Comparison of ENCODE assay signal across 17 mouse cellular contexts in the genomic region with DNA sequence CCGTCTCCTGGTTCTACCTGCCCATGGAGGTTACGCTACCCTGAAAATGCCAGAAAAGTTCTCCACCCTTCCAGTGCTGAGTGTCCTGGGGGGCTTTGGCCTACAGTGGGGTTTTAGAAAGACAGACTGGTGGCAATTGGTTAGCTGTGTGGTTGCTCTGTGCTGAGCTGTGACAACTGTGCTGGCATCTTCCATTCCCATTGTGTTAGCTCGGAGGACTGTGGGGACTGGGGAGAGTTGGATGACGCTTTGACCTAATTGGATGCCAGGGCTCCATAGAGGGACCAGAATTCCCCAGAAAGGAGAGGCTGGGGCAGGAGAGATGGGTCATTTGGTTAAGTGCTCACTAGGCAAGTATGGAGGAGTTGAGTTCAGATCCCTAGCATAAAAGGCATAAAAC. TPM values are rescaled to one million over a fixed set of nuclear protein-coding genes. Genes with fewer than 3 reads are reported as not detected.
"Had no signal": no experiment of that assay in that cellular context is flagged by ENCODE, and none has a peak within 500 bp of the region (broad histone marks: within the 10 kb centered on the region; RNA-seq: fewer than 3 reads in every experiment).

No protein-coding gene starts in this region.

- H3K9me3 ChIP-seq: kidney, embryonic 15.5 days; limb, embryonic 12.5 days; liver, embryonic 15.5 days; megakaryocyte, embryonic 14.5 days; midbrain, embryonic 15.5 days; neural tube, embryonic 12.5 days had no signal

- H3K9ac ChIP-seq: kidney, embryonic 15.5 days; limb, embryonic 12.5 days; liver, embryonic 15.5 days; midbrain, embryonic 15.5 days; neural tube, embryonic 12.5 days had no signal

- H3K4me2 ChIP-seq: kidney, embryonic 15.5 days; limb, embryonic 12.5 days; liver, embryonic 15.5 days; midbrain, embryonic 11.5 days; midbrain, embryonic 15.5 days; neural tube, embryonic 12.5 days had no signal

- DNase-seq: kidney, adult 2 months; kidney, postnatal 14 days; layer of hippocampus, postnatal 36 days; liver; lung, adult 2 months; spleen, adult 18-20 months; thymus, adult 18-20 months; thymus, postnatal 14 days had no signal

- H3K4me3 ChIP-seq: kidney, embryonic 15.5 days; limb, embryonic 12.5 days; liver, embryonic 15.5 days; midbrain, embryonic 15.5 days; neural tube, embryonic 12.5 days had no signal

- H3K27me3 ChIP-seq: kidney, embryonic 15.5 days; limb, embryonic 12.5 days; liver, embryonic 15.5 days; megakaryocyte, embryonic 14.5 days; midbrain, embryonic 15.5 days; neural tube, embryonic 12.5 days had no signal

- ATAC-seq: midbrain, embryonic 15.5 days had no signal

- H3K27ac ChIP-seq: liver, embryonic 15.5 days; macrophage; midbrain, embryonic 15.5 days; neural tube, embryonic 12.5 days had no signal

RNA-seq across cellular contexts. Expression of gene Sh3d21, which starts 29.1 kb away (rescaled TPM):
- total RNA-seq: monocyte, adult 5-6 weeks had no signal
